Mouse (Mus musculus) G1E (cell line): ENCODE measurements around the gene Ikzf3.

Source experiments
- CTCF ChIP-seq: IDR thresholded peaks from 2 replicates; pipeline ENCODE4 v1.5.1; 2012; ENCODE audit warnings: low read depth, low read length, inconsistent platforms, mixed read lengths
- GATA1 ChIP-seq: IDR thresholded peaks from 2 replicates; pipeline ENCODE4 v1.6.1; 2012; ENCODE audit warnings: borderline replicate concordance, low read length, inconsistent platforms, mixed read lengths
- POLR2AphosphoS5 ChIP-seq: IDR thresholded peaks from 2 replicates; pipeline ENCODE4 v1.6.1; 2012; ENCODE audit warnings: low read depth, low read length, inconsistent platforms; ENCODE audit not compliant: insufficient replicate concordance
- TAL1 ChIP-seq: conservative IDR thresholded peaks from 2 replicates; pipeline ENCODE4 v1.6.1; 2012; ENCODE audit warnings: low read depth, low read length, inconsistent platforms, mixed read lengths

- no peak for TF ChIP-seq TAL1
- no peak for TF ChIP-seq CTCF
- no peak for TF ChIP-seq GATA1
- TF ChIP-seq POLR2AphosphoS5 = no peak
Observed at GRCm38 (mm10) chr11:98426592-98426991, 119.2 kb downstream of the Ikzf3 start.
